Mouse (Mus musculus): ENCODE data around the gene Aktip. TPM values are rescaled to one million over a fixed set of nuclear protein-coding genes. Genes with fewer than 3 reads are reported as not detected.
A peak's percentile ranks its signal among the peaks of the same experiment; 100 is the strongest.

The Aktip gene
- total and polyA plus RNA-seq, 2 experiments from 2014 or later: 133 TPM

DNA sequence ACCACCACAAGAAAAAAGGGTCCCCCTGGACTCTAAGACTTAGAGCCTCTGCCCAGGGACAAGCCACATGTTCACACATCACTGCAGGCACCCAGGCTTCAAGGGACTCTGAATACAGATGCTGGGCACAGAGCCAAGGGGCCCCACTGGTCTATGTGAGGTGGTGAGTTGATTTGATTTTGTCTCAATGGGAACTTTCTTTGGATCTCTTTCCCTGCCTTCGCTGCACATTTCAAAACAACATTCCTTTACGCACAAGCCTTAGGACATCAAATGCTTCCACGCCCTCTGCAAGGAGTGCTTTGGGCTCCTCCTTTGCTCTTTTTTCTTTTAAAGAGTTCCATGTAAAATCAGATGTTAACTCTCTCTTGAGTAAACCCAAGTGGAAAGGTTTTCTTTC, 1.7 kb downstream of the Aktip start:
- DNase-seq (ENCODE audit: low spot score): no peak
- H3K4me2 ChIP-seq (ENCODE audit: low read depth, low read length, poor library complexity, severe bottlenecking): no peak overlapping the region
- ATAC-seq (ENCODE audit: low FRiP score): no peak
- H3K9me3 ChIP-seq (ENCODE audit: low read length): no peaks in the 10 kb centered on the region
- H3K27me3 ChIP-seq (ENCODE audit: insufficient read depth, low read length): peaks cover 4% of the 10 kb centered on the region; the same call in 1 of the 2 replicates
- H3K36me3 ChIP-seq (ENCODE audit: insufficient read depth, low read length): no peaks in the 10 kb centered on the region
- no peak overlapping the region for H3K4me3 ChIP-seq (ENCODE audit: low read depth, low read length)
- H3K9ac ChIP-seq (replicated peaks; ENCODE audit: low read length, poor library complexity, severe bottlenecking): no peak overlapping the region
- WGBS: 65% methylated on average over 3 of the region's 3 CpGs
- H3K4me1 ChIP-seq (ENCODE audit: insufficient read depth, low read length): no peaks in the 10 kb centered on the region
- H3K27ac ChIP-seq (ENCODE audit: low read depth, low read length): no peak overlapping the region
- no peak for TF ChIP-seq CTCF (IDR thresholded peaks at IDR 0.05)

DNA sequence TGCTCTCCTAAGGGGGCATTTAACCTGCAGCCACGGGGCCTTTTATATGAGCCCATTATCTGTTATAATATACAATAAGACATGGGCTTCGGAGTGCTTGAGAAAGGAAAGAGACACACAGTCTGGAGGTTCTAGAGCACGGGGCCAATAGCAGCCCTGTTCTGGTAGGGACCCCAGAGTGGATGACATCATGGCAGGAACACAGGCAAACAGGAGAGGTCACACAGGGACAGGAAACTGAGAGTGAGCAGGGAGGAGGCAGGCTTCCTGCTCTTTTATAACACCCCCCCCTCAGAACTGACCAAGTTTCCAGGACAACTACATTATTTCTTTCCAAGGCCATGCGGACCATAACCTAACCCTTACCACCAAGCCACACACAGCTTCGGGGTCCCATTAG, 2.5 kb downstream of the Aktip start:
- WGBS: 92% methylated on average over 5 of the region's 5 CpGs
- Histone ChIP-seq H3K9me3 (ENCODE audit: low read length) (no peaks in the 10 kb centered on the region), H3K27ac (ENCODE audit: low read depth, low read length) (no peak overlapping the region), H3K36me3 (ENCODE audit: insufficient read depth, low read length) (no peaks in the 10 kb centered on the region), H3K4me1 (ENCODE audit: insufficient read depth, low read length) (no peaks in the 10 kb centered on the region), H3K4me2 (ENCODE audit: low read depth, low read length, poor library complexity, severe bottlenecking) (no peak overlapping the region), H3K27me3 (ENCODE audit: insufficient read depth, low read length) (peaks cover 4% of the 10 kb centered on the region; the same call in 1 of the 2 replicates), H3K9ac (replicated peaks; ENCODE audit: low read length, poor library complexity, severe bottlenecking) (no peak overlapping the region), H3K4me3 (ENCODE audit: low read depth, low read length) (no peak overlapping the region)
- no peak for ATAC-seq (ENCODE audit: low FRiP score)
- no peak for TF ChIP-seq CTCF (IDR thresholded peaks at IDR 0.05)
- no peak for DNase-seq (ENCODE audit: low spot score)

DNA sequence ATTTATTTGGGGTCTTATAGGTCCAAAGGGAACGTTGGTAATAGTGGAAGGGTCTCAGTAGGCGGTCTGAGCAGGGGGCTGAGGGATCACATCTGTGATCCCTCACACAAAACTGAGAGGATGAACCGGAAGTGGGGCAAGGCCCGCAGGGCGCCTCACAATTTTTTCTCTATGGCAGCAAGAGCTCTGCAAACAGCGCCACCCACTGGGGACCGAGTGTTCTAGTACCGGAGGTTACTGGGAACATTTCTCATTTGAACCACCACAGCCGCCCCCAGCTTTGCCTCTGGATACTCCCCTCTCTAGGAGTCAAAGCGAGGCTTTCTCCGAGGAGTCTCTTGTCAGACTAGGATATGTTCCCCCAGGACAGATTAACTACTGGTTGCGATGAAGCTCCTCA, 3.1 kb downstream of the Aktip start:
- Histone ChIP-seq H3K27ac (ENCODE audit: low read depth, low read length) (no peak overlapping the region), H3K27me3 (ENCODE audit: insufficient read depth, low read length) (peaks cover 4% of the 10 kb centered on the region; the same call in 1 of the 2 replicates), H3K36me3 (ENCODE audit: insufficient read depth, low read length) (no peaks in the 10 kb centered on the region), H3K4me2 (ENCODE audit: low read depth, low read length, poor library complexity, severe bottlenecking) (no peak overlapping the region), H3K4me3 (ENCODE audit: low read depth, low read length) (no peak overlapping the region), H3K4me1 (ENCODE audit: insufficient read depth, low read length) (no peaks in the 10 kb centered on the region), H3K9ac (replicated peaks; ENCODE audit: low read length, poor library complexity, severe bottlenecking) (no peak overlapping the region), H3K9me3 (ENCODE audit: low read length) (no peaks in the 10 kb centered on the region)
- DNase-seq (ENCODE audit: low spot score): no peak
- 0 out of 2 replicates have a peak, but pooled peaks have one; percentile 7 for TF ChIP-seq CTCF (IDR thresholded peaks at IDR 0.05)
- WGBS: 79% methylated on average over 12 of the region's 12 CpGs
- no peak for ATAC-seq (ENCODE audit: low FRiP score)

DNA sequence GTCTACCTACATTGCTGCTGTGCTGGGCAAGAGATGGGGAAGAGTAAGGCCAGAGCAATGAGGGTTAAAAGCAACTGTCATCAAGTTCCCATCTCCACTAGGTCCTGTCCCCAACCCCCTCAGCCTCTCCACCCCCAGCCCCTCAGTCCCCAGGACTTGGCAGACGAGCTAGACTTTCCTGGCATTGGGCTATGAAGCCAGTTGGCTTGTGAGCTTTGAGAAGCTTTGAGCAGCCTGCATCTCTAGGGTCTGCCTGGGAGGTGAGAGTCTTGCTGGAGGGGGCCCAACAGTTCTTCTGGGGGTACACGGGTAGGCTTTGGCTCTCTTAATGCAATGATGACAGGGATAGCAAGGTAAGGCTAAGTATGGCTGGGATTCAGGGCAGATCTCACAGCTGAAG, 5.7 kb downstream of the Aktip start:
- no peak overlapping the region for H3K27ac ChIP-seq (ENCODE audit: low read depth, low read length)
- H3K9me3 ChIP-seq (ENCODE audit: low read length): no peaks in the 10 kb centered on the region
- no peak overlapping the region for H3K4me2 ChIP-seq (ENCODE audit: low read depth, low read length, poor library complexity, severe bottlenecking)
- no peak overlapping the region for H3K9ac ChIP-seq (replicated peaks; ENCODE audit: low read length, poor library complexity, severe bottlenecking)
- DNase-seq (ENCODE audit: low spot score): no peak
- no peaks in the 10 kb centered on the region for H3K4me1 ChIP-seq (ENCODE audit: insufficient read depth, low read length)
- WGBS: 75% methylated on average over 2 of the region's 2 CpGs
- ATAC-seq (ENCODE audit: low FRiP score): no peak
- TF ChIP-seq CTCF (IDR thresholded peaks at IDR 0.05): no peak
- H3K4me3 ChIP-seq (ENCODE audit: low read depth, low read length): no peak overlapping the region
- no peaks in the 10 kb centered on the region for H3K36me3 ChIP-seq (ENCODE audit: insufficient read depth, low read length)
- peaks cover 5% of the 10 kb centered on the region; the same call in 1 of the 2 replicates for H3K27me3 ChIP-seq (ENCODE audit: insufficient read depth, low read length)

DNA sequence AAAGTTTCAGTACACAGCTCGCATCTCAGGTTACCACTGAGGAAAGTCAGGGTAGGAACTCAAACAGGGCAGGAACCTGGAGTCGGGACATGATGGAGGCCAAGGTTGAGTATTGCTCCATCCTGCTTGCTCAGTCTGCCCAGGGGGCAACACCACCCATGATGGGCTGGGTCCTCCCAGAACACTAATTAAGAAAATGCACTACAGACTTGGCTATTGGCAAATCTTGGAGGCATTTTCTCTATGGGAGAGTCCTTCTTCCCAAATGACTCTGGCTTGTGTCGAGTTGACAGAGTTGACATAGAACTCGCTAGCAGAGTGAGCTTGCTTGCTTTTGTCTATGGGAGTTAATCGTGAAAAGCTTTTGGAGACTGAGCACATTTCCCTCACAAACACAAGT, 6.8 kb downstream of the Aktip start:
- 92% methylated on average over 5 of the region's 5 CpGs for WGBS
- DNase-seq (ENCODE audit: low spot score): no peak
- no peak for TF ChIP-seq CTCF (IDR thresholded peaks at IDR 0.05)
- Histone ChIP-seq H3K9me3 (ENCODE audit: low read length) (no peaks in the 10 kb centered on the region), H3K27ac (ENCODE audit: low read depth, low read length) (no peak overlapping the region), H3K36me3 (ENCODE audit: insufficient read depth, low read length) (no peaks in the 10 kb centered on the region), H3K27me3 (ENCODE audit: insufficient read depth, low read length) (peaks cover 7% of the 10 kb centered on the region; the same call in 1 of the 2 replicates), H3K4me3 (ENCODE audit: low read depth, low read length) (no peak overlapping the region), H3K4me1 (ENCODE audit: insufficient read depth, low read length) (no peaks in the 10 kb centered on the region), H3K9ac (replicated peaks; ENCODE audit: low read length, poor library complexity, severe bottlenecking) (no peak overlapping the region), H3K4me2 (ENCODE audit: low read depth, low read length, poor library complexity, severe bottlenecking) (no peak overlapping the region)
- ATAC-seq (ENCODE audit: low FRiP score): no peak

DNA sequence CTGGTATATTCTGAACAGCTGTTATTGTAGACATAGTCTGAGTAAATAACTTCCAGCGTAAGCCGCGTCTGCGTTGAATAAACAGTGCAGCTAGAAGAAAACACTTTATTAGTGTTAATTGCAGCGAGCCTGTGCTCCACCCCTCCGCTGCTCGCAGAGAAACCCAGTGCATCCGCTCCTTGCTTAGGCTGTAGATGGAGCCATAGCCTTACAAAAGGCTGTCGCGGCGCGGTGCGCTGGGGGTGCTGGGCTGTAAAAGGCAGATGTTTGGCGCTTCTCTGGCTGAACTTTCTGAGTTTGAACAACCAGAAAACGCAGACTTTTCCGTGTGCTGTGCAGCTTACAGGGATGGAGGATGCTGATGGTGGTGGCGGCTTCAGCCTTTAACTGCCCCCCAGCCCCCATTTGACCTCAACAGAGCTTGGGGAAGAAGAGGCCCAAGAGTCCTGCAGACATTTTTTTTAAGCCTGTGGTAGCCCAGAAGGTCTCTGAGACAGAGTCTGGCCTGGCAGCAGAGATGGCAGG, 8.9 kb downstream of the Aktip start:
- Histone ChIP-seq H3K36me3 (ENCODE audit: insufficient read depth, low read length) (no peaks in the 10 kb centered on the region), H3K9ac (replicated peaks; ENCODE audit: low read length, poor library complexity, severe bottlenecking) (no peak overlapping the region), H3K27ac (ENCODE audit: low read depth, low read length) (no peak overlapping the region), H3K4me1 (ENCODE audit: insufficient read depth, low read length) (no peaks in the 10 kb centered on the region), H3K4me3 (ENCODE audit: low read depth, low read length) (no peak overlapping the region), H3K9me3 (ENCODE audit: low read length) (no peaks in the 10 kb centered on the region), H3K4me2 (ENCODE audit: low read depth, low read length, poor library complexity, severe bottlenecking) (0 out of 2 replicates have a peak overlapping the region, but pooled peaks have one; percentile 22), H3K27me3 (ENCODE audit: insufficient read depth, low read length) (peaks cover 7% of the 10 kb centered on the region; the same call in 1 of the 2 replicates)
- ATAC-seq (ENCODE audit: low FRiP score) (peak; percentile 82; the same call in 1 of the 2 replicates), DNase-seq (ENCODE audit: low spot score) (peak; percentile 85)
- peak; percentile 91 for TF ChIP-seq CTCF (IDR thresholded peaks at IDR 0.05)
- WGBS: 10% methylated on average over 17 of the region's 17 CpGs

All from midbrain, postnatal 0 days (tissue).